Mouse (Mus musculus) stomach, embryonic 16.5 days (tissue): ENCODE measurements at regions not wholly inside any gene's neighbourhood (a gene's known extent, or its start where the extent isn't known, plus 50 kb on each side); places are given as distances from the start of the nearest gene placed in this dataset.

ENCODE experiments used
- ATAC-seq: fragments of 200-750 bp; cut with Nextera tagmentation; 2 replicates; pipeline ENCODE4 v1.8.0; 2017; ENCODE audit warnings: moderate number of reproducible peaks, moderate TSS enrichment; ENCODE audit not compliant: insufficient read depth, low FRiP score
- H3K27ac ChIP-seq: fragments of 300-500 bp; sonication (generic); 2 replicates; pipeline ENCODE4 v1.5.1; 2014; ENCODE audit warnings: low read length
- H3K27me3 ChIP-seq: fragments of 300-500 bp; sonication (generic); 2 replicates; pipeline ENCODE4 v1.6.1; 2014; ENCODE audit warnings: low read length, control low read depth, mixed read lengths; ENCODE audit not compliant: control insufficient read depth, insufficient read depth
- H3K36me3 ChIP-seq: fragments of 300-500 bp; sonication (generic); 2 replicates; pipeline ENCODE4 v1.6.1; 2014; ENCODE audit warnings: low read length; ENCODE audit not compliant: control insufficient read depth, insufficient read depth
- H3K4me1 ChIP-seq: fragments of 300-500 bp; sonication (generic); 2 replicates; pipeline ENCODE4 v1.6.1; 2014; ENCODE audit warnings: low read length, control low read depth, mixed read lengths; ENCODE audit not compliant: control insufficient read depth, insufficient read depth
- H3K4me2 ChIP-seq: fragments of 300-500 bp; sonication (generic); 2 replicates; pipeline ENCODE4 v1.6.1; 2014; ENCODE audit warnings: low read depth, low read length, mixed read lengths
- H3K4me3 ChIP-seq: fragments of 300-500 bp; sonication (generic); replicated peaks from 2 replicates; pipeline ENCODE4 v1.5.1; 2014; ENCODE audit warnings: mild to moderate bottlenecking, low read length
- H3K9ac ChIP-seq: fragments of 300-500 bp; sonication (generic); 2 replicates; pipeline ENCODE4 v1.6.1; 2014; ENCODE audit warnings: low read length
- H3K9me3 ChIP-seq: fragments of 300-500 bp; sonication (generic); replicated peaks from 2 replicates; pipeline ENCODE4 v1.6.1; 2016; ENCODE audit warnings: low read length, control low read depth; ENCODE audit not compliant: control insufficient read depth
- WGBS: fragments of 180-500 bp; shearing (Covaris S2); extraction: QIAGEN DNeasy Blood & Tissue Kit; methylation state at CpG from one replicate; pipeline ENCODE4 v1.1.7; 2014; 5-methylcytosine and 5-hydroxymethylcytosine counted together

DNA sequence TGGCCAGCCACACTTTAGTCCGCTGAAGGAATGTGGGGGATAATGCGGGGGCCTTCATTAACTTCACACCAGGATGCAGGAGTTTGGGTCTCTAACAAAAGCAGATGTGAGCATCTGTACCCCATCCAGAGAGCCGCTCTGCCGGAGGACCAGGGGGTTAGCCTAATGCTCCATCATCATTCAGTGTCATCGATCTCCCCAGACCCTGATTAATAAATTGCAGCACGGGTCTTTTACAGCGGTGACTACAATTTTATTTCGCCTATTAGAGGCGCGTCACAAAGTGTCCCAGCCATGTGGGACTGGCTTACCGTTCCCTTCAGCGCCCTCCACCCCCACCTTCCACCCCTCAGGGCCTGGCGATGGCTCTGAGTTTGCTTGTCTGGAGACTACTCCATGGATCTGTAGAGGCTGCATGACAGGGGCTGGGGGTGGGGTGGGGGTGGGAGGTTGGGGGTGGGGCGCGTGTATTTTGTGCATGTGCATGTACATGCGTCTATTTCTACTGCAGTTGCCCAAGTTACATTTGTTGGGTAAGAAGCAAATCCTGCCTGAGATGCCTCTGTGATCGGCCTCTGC lies 1560.8 kb upstream of the Gulo start:
- Histone ChIP-seq H3K4me1 (no peaks in the 10 kb centered on the region), H3K36me3 (no peaks in the 10 kb centered on the region), H3K4me3 (no peak overlapping the region), H3K27ac (no peak overlapping the region), H3K9ac (no peak overlapping the region), H3K9me3 (no peaks in the 10 kb centered on the region), H3K4me2 (no peak overlapping the region), H3K27me3 (peaks cover 7% of the 10 kb centered on the region)
- no peak for ATAC-seq
- WGBS, result 39% methylated on average over 17 of the region's 17 CpGs

DNA sequence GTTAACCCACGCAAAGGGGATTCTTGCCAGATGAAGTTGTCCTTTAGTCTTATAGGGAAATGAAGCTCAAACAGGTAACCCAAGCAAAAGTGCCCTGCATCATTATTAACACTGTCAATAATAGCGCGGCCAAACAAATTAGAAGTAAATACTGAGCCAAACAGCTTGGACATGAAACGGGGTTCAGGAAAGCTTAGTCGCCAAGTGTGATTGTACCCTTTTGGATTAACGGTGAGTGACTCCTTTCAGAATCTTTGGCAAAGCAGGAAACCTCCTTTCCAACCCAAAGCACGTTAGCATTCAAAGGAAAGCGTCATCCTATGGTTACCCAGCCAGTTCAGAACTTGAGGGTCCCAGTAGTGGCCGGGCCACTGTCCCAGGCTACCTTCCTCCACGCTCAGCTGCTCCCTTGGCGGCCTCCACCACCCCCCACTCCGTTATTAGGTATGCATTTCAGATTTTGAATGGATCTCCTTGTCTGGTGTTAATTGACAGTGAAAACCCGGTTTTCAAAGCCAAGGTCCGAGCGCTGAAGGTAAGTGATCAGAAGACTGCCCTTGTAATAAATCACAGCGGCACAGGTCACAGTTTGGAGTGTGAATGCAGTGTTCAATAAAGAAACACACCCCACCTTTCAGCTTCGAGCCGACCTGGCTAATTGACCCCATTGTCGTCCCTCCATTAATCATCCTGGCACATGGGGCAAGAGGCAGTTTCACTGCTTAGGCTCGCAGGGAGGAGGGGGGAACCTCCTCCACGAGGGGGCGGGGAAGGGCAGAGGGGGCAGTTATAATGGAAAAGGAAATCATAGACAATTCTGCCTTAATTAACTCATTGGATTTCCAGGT lies 1560.1 kb upstream of the Gulo start:
- no peak overlapping the region for H3K4me3 ChIP-seq
- no peaks in the 10 kb centered on the region for H3K36me3 ChIP-seq
- WGBS, result 26% methylated on average over 22 of the region's 22 CpGs
- no peaks in the 10 kb centered on the region for H3K4me1 ChIP-seq
- no peak overlapping the region for H3K27ac ChIP-seq
- no peak overlapping the region for H3K9ac ChIP-seq
- ATAC-seq, result no peak
- H3K4me2 ChIP-seq, result no peak overlapping the region
- H3K27me3 ChIP-seq, result peaks cover 7% of the 10 kb centered on the region
- no peaks in the 10 kb centered on the region for H3K9me3 ChIP-seq

DNA sequence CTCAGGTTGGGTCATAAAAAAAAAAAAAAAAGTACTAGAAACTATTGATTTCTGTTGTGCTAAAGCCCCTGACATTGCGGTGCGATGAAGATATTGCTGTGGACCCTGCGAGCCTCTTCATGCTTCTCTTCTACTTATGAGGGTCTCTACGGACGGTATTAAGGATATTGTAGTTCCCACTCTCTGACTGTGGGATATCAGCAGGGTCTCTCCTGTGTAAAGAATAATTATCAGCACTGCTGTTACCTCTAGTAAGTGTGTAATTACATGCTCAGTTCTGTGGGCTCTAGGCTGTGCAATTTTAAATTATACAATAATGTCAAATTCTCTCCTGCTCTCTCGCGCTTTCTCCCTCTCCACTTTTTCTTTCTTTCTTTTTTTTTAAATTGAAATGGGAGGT lies 1545.9 kb upstream of the Gulo start:
- Histone ChIP-seq H3K27me3 (no peaks in the 10 kb centered on the region), H3K9ac (no peak overlapping the region), H3K4me2 (no peak overlapping the region), H3K4me3 (no peak overlapping the region), H3K36me3 (no peaks in the 10 kb centered on the region), H3K9me3 (no peaks in the 10 kb centered on the region), H3K27ac (no peak overlapping the region), H3K4me1 (no peaks in the 10 kb centered on the region)
- ATAC-seq, result no peak
- WGBS, result 92% methylated on average over 7 of the region's 7 CpGs

DNA sequence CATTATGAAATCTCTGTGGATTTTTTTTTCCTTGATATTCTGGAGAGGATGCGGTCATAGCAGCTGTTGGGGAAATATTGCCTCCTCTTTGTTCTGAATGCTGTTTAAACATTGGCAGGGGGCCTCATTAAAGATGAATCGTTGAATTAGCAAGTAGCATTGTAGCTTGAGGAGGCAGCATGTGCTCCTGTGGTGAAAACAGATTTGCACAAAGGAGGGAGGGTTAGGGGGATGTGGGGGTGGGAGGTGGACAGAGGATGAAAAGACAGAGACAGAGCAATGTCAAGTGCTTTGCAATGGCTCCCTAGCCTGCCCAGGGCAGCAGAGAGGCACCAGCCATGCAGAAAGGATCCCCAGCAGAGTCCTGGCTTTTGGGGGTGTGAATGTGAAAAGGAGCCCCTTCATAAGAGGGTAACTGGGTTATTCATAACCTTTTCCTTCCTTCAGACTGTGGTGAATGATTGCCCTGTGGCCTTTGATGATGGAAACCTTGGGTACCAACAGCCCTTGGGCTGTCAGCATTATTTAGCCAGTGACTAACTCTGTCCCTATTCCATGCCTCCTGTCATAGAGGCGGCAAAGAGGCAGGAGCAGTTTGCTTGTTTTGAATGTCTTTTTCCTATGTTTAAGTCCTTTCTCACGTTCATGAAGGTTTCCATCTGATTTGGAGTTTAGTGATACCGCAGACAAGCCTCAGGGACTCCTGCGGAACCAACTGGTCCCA lies 1541.6 kb upstream of the Gulo start:
- no peak for ATAC-seq
- Histone ChIP-seq H3K27me3 (no peaks in the 10 kb centered on the region), H3K4me3 (no peak overlapping the region), H3K4me1 (no peaks in the 10 kb centered on the region), H3K9me3 (no peaks in the 10 kb centered on the region), H3K4me2 (no peak overlapping the region), H3K9ac (no peak overlapping the region), H3K27ac (no peak overlapping the region), H3K36me3 (no peaks in the 10 kb centered on the region)
- WGBS, result 73% methylated on average over 6 of the region's 6 CpGs

DNA sequence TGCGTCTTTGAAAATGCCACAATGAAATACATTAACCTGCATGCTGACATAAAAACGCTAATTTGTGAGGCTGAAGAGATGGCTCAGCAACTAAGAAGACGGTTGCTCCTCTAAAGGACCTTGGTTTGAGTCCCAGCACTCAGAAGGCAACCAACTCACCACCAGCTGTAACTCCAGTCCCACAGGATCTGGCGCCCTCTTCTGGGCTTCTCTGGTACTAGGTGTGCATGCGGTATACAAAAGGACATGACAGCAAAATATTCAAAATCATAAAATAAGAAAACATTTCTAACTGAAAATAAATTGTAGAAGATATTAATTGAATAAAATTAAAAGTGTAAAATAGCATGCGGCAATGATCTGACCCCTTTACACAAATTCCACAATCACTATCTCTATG lies 1539.7 kb upstream of the Gulo start:
- no peaks in the 10 kb centered on the region for H3K9me3 ChIP-seq
- WGBS, result 85% methylated on average over 6 of the region's 6 CpGs
- H3K9ac ChIP-seq, result no peak overlapping the region
- H3K27me3 ChIP-seq, result no peaks in the 10 kb centered on the region
- no peak overlapping the region for H3K4me2 ChIP-seq
- H3K4me1 ChIP-seq, result no peaks in the 10 kb centered on the region
- no peak overlapping the region for H3K27ac ChIP-seq
- no peak for ATAC-seq
- H3K4me3 ChIP-seq, result no peak overlapping the region
- no peaks in the 10 kb centered on the region for H3K36me3 ChIP-seq

DNA sequence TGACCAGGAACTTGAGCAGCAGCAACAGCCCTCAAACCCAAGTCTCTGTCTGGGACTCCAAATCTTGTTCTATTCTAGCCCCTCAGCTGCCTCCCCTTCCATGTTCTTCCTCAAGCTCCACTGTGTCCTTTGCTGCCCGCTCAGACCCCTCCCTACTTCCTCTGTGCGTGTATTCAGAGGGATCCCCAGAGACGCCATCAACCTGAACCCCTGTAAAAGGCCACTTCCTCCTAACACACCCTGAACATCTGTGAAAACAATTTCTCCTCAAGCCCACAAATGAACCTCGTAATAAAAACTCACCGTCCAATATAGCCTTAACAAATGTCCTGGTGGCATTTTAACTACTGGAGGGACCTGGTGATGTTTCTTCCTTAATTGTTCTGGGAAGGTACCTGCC lies 1536.0 kb upstream of the Gulo start:
- H3K9ac ChIP-seq, result no peak overlapping the region
- no peak overlapping the region for H3K27ac ChIP-seq
- H3K4me2 ChIP-seq, result no peak overlapping the region
- WGBS, result 64% methylated on average over 5 of the region's 5 CpGs
- no peaks in the 10 kb centered on the region for H3K27me3 ChIP-seq
- no peak overlapping the region for H3K4me3 ChIP-seq
- H3K9me3 ChIP-seq, result no peaks in the 10 kb centered on the region; the same call in 1 of the 2 replicates
- no peaks in the 10 kb centered on the region for H3K4me1 ChIP-seq
- no peaks in the 10 kb centered on the region for H3K36me3 ChIP-seq
- ATAC-seq, result no peak

DNA sequence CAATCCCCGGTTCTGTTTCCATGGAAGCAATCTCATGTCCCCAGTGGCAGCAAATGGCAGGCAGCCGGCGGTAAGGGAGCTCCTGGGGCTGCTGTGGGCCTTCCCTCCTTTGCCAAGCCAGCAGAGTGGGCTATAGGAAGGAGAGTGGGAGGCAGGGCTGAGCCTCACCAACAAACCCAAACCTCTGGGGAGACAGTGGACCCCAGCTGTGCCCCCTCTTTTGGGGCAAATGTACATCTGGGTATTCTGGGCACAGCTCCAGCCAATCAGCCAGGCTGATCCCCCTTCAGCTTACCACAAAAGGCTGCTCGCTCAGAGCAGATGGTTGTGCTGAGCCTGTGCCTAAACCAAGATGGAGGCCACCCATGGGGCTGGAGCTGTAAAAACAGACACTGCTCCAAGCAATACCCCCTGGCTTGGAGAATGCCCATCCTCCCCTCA lies 1532.3 kb upstream of the Gulo start:
- no peak overlapping the region for H3K27ac ChIP-seq
- H3K9ac ChIP-seq, result no peak overlapping the region
- 55% methylated on average over 4 of the region's 4 CpGs for WGBS
- ATAC-seq, result no peak
- H3K4me3 ChIP-seq, result no peak overlapping the region
- no peaks in the 10 kb centered on the region; the same call in 1 of the 2 replicates for H3K9me3 ChIP-seq
- no peaks in the 10 kb centered on the region for H3K36me3 ChIP-seq
- H3K27me3 ChIP-seq, result no peaks in the 10 kb centered on the region
- H3K4me1 ChIP-seq, result peaks cover 6% of the 10 kb centered on the region
- H3K4me2 ChIP-seq, result no peak overlapping the region

DNA sequence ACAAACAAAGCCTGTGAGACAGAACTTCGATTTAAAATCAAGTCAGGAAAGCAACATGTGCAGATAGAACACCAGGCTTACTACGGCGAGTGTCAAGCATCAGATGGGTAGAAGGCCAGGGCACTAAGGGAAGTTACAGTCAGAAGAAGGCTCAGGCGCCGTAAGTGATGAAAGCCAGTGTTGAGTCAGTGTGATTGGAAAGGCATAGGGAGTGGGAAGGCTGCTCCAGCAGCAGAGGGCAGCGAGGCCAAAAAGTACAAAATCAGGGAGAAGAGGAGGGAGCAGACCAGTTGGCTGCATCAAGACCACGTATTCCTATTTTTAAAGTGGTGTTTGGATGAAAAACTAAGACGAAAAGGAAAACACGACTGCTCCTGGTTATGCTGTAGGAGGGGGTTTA lies 1529.7 kb upstream of the Gulo start:
- H3K4me1 ChIP-seq, result peaks cover 6% of the 10 kb centered on the region
- H3K4me3 ChIP-seq, result no peak overlapping the region
- no peak overlapping the region for H3K9ac ChIP-seq
- ATAC-seq, result no peak
- no peaks in the 10 kb centered on the region for H3K27me3 ChIP-seq
- no peak overlapping the region for H3K4me2 ChIP-seq
- WGBS, result 72% methylated on average over 9 of the region's 9 CpGs
- no peaks in the 10 kb centered on the region; the same call in 1 of the 2 replicates for H3K9me3 ChIP-seq
- no peak overlapping the region for H3K27ac ChIP-seq
- no peaks in the 10 kb centered on the region for H3K36me3 ChIP-seq
